Mouse (Mus musculus) MEL (cell line): ENCODE results near the gene Abat.

Experiments used
- BHLHE40 ChIP-seq: IDR thresholded peaks from 2 replicates; pipeline ENCODE4 v1.6.1; 2012; ENCODE audit warnings: low read depth, mild to moderate bottlenecking, inconsistent platforms, low read length, improper control_type of control experiment, borderline replicate concordance
- CTCF ChIP-seq, 3 experiments: IDR thresholded peaks in 2 of 3; conservative IDR thresholded peaks in 1 of 3; 2 replicates each; pipeline ENCODE4 v1.5.1; 2011 to 2012; ENCODE audit warnings: low read length in 3 of 3, low read depth in 2 of 3, mild to moderate bottlenecking in 2 of 3, improper control_type of control experiment in 1 of 3, inconsistent platforms in 1 of 3, mixed read lengths in 1 of 3, moderate library complexity in 1 of 3; ENCODE audit not compliant: control insufficient read depth in 1 of 3, insufficient read depth in 1 of 3, poor library complexity in 1 of 3, severe bottlenecking in 1 of 3
- E2F4 ChIP-seq: IDR thresholded peaks from 2 replicates; pipeline ENCODE4 v1.6.1; 2011; ENCODE audit warnings: low read depth, low read length, improper control_type of control experiment, borderline replicate concordance
- MAZ ChIP-seq: IDR thresholded peaks from 2 replicates; pipeline ENCODE4 v1.6.1; 2012; ENCODE audit warnings: low read depth, mild to moderate bottlenecking, inconsistent platforms, low read length, improper control_type of control experiment
- NRF1 ChIP-seq: IDR thresholded peaks from 2 replicates; pipeline ENCODE4 v1.6.1; 2014; ENCODE audit warnings: low read depth, mild to moderate bottlenecking, inconsistent platforms, low read length, improper control_type of control experiment, moderate library complexity; ENCODE audit not compliant: poor library complexity, insufficient read depth, severe bottlenecking
- POLR2A ChIP-seq, 2 experiments: IDR thresholded peaks; 2 replicates each; pipeline ENCODE4 v1.6.1; 2011 to 2012; ENCODE audit warnings: low read length in 2 of 2, mild to moderate bottlenecking in 2 of 2, control low read depth in 1 of 2, improper control_type of control experiment in 1 of 2, low read depth in 1 of 2, moderate library complexity in 1 of 2; ENCODE audit not compliant: control insufficient read depth in 1 of 2, insufficient read depth in 1 of 2, poor library complexity in 1 of 2
- RCOR1 ChIP-seq: IDR thresholded peaks from 2 replicates; pipeline ENCODE4 v1.6.1; 2012; ENCODE audit warnings: low read depth, mild to moderate bottlenecking, inconsistent platforms, low read length, improper control_type of control experiment
- TBP ChIP-seq: IDR thresholded peaks from 2 replicates; pipeline ENCODE4 v1.8.0; 2011; ENCODE audit warnings: low read depth, low read length, improper control_type of control experiment
- ZC3H11A ChIP-seq: IDR thresholded peaks from 2 replicates; pipeline ENCODE4 v1.6.1; 2012; ENCODE audit warnings: low read depth, mild to moderate bottlenecking, inconsistent platforms, low read length, improper control_type of control experiment

DNA sequence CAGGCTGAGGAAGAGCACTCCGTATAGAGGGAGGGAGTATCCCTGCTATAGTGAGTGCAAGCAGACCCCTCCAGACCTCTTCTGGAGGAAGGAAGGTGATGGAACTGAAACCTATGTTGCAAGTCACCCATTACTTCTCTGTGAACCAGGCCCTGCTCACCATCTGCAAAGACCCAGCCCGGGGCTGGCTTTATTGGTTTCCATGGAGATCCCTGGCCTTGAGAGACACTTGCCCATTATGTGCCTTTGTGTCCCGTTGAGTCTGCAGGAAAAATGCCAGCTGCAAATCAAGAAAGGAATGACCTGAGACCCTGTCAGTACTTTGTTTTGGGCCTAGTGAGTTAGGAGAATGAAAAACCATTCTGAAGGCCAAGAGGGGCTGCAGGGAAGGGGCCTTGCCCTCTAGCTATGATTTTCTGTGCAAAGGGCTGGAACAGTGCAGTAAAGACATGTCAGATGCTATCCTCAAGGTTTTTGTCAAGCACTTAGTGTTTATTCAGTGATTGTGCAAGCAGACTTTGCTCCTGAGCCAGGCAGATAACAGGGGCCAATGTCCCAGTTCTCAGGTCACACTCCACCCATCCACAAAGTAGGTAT is 53.0 kb downstream of the Abat start:
- TF ChIP-seq CTCF (IDR thresholded peaks at IDR 0.05 in 2 of 3, conservative IDR thresholded peaks at IDR 0.05 in 1 of 3; ENCODE audit: control insufficient read depth in 1 of 3, insufficient read depth in 1 of 3, low read depth in 2 of 3, low read length in 3 of 3, poor library complexity in 1 of 3, severe bottlenecking in 1 of 3) (no peak), TBP (no peak), E2F4 (no peak), ZC3H11A (no peak), MAZ (no peak), POLR2A (IDR thresholded peaks at IDR 0.05; ENCODE audit: control insufficient read depth in 1 of 2, insufficient read depth in 1 of 2, low read depth in 1 of 2, low read length in 2 of 2, poor library complexity in 1 of 2) (no peak), RCOR1 (no peak), NRF1 (no peak), BHLHE40 (no peak)
